Mouse (Mus musculus) cerebellum, adult 11-12 months (tissue): ENCODE results near the gene Uba5.

Source experiments
- DNase-seq: peaks from one replicate; pipeline ENCODE4 v3.0.0; 2022

Uba5 gene

DNA sequence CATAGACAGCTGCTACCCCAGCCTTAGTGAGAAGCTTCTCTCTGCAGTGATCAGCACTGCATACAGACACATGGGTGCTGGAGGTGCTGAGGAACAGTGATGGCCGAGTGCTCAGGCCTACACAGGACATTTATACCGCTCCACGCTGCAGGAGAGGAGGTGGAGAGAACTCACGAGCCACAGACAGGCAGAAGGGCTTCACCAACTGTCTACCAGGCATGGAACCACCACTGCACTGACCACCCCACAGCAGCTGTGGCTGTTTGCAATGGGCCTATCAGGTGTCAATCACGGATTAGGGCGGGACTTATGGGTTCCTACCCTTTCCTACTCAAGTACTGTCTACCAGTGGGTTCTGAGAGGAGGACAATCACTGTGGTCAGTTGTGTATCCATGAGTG is 11.9 kb downstream of the Uba5 start:
- no peak for DNase-seq

DNA sequence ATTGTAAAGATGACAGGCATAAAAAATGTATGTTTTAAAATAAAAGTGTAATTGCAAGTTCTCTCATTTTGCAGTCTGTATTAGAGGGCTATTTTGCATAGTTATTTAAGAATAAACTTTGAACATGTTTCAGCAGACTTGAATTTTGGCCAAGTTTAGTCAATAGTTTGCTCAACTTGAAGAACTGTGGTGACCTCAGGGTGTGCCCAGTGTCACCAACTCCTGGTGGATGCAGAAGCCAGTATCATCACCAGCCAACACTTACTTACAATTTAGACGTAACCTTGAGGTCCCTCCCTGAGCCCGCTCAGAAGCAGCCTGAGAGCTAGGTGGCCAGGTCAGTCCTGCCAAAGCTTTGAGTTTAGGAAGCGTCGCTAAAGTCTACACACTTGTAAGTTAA is 19.3 kb downstream of the Uba5 start:
- no peak for DNase-seq

DNA sequence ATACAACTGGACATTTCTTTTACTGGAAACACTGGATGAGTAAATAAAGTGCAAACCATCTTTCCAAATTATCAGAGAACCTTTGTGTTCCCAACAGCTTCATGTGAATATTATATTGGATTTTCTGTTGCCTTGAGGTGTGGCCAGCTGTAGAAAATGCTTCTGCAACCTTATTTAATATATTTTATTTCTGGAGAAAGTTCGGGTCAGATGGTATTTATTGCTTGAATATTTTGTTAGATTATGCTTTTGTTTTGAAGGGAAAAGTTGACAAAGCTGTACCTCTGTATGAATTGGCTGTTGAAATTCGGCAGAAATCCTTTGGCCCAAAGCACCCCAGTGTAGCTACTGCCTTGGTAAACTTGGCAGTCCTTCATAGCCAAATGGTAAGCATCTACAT is 22.6 kb downstream of the Uba5 start, which contains the start of gene Gm28305:
Gm28305 (plus strand) TSS at position 301 of the 400 bp plus-strand sequence.
- DNase-seq: no peak

DNA sequence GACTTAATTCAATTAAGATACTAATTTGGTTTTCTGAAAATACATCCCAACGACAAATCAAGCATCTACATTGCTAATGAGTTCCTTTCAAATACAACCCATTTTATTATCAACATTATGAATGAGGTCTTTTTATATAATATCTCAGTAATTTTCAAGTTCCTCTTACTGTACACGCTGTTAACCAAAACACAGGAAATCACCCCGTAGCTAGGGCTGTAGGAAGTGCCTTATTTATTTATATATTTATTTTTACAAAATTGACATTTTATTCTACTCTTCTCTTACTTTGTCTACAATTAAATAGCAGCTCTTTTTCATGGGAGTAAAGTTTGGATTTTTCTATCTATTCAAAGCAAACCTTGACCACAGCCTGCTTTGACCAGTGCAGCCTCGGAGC is 23.2 kb downstream of the Uba5 start:
- DNase-seq: no peak

DNA sequence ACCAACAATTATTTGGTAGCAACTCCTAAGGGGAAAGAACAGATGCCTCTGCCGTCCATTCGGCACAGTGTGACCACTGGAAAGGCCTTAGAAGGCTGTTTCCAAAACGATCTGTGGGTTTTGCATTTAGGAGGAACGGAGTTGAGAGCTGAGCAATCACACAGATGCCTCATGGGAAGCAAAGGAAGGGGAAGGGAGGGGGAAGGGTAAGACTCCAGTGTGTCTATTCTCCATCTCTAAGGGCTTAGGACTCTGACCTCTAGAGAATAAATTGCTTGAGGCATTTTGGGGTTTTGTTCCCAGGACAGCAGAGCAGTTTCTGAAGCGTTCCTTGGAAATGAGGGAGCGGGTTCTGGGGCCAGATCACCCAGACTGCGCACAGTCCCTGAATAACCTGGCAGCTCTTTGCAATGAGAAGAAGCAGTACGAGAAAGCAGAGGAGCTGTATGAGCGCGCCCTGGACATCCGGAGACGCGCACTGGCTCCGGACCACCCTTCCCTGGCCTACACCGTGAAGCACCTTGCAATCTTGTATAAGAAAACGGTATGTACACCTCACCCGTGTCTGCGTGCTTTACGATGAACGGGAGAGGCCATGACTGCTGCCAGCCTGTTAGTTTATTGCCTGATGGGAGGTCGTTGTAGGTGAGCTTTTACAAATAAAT is 23.8 kb downstream of the Uba5 start:
- DNase-seq: no peak

DNA sequence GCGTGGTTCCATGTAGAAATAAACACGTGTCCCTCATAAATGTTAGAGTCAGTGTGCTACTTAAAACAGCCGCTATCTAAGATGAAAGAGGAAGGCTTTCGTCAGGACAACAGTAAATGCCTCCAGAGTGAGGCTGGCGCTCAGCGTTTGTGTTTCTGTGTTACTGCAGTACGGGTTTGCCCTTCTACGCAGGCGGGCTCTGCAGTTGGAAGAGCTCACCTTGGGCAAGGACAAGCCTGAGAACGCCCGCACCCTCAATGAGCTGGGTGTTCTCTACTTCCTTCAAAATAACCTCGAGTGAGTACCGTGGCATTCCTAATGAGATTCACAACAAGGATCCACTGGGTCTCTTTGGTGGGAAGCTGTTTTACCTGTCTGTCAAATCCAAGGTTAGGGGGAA is 24.7 kb downstream of the Uba5 start:
- no peak for DNase-seq

DNA sequence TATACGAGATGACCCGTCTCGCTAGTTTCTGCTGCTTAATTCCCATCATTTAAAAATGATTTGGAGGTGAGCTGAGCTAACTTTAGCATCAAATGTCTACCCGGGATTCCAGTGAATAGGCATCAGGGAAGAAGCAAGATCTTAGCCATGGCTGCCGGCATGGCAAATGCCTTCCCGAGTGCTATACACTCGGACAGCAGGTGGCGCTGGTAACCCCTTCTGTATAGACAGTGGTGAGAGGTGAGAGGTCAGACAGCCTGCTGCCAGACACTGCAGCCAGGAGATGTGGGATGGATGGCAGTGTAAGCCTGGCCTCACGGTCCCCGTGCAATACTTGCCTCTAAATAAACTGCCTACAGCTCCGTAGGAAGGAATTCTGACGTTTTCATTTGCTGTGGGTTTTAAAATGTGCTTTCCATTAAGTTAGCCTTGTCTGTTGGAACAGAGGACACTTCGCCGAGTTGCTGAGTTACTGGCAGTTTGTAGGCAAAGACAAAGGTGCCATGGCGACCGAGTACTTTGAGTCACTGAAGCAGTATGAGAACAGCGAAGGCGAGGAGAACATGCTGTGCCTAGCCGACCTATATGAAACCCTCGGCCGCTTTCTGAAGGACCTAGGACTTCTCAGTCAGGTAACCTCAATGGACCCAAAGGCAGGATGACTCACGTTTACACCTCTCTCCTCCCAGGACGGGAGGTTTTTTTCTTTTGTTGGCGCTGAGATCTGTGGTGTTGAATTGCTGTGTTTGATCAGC is 27.5 kb downstream of the Uba5 start:
- peak; percentile 43 for DNase-seq

DNA sequence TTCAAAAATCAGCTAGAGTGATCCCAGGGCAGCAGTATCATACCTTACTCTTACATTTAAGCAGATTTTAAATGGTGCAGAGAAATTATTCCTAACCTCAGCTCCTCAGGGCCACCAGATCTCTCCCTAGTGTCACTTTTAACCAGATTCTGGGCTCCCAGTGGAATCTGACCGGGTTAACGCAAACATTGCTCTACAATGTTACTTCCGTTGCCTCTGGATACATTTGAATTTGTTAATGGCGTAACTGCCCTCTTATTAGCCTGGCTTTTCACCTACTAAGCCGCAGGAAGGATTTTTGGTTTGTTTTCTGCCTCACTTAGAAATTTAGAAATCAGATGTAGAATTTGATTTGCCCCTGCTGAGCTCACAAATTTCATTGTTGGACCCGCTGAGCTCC is 28.2 kb downstream of the Uba5 start:
- no peak for DNase-seq

DNA sequence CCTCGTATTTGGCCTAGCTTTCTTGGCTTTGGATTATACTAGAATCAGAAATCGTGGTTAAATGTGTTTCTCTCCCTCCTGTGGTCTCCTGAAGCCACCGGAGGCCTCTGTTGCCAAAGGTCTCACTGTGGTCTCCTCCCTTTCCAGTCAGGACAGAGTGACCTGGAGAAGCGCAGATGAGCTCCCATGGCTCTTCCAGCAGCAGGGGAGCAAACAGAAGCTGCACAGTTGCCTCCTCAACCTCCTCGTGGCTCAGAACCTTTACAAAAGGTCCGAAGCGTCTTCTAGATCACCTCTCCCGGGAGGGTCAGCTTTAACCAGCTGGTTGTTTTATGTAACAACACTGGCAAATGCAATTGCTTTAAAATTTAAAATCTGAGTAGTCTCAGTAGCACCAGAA is 28.7 kb downstream of the Uba5 start:
- no peak for DNase-seq

DNA sequence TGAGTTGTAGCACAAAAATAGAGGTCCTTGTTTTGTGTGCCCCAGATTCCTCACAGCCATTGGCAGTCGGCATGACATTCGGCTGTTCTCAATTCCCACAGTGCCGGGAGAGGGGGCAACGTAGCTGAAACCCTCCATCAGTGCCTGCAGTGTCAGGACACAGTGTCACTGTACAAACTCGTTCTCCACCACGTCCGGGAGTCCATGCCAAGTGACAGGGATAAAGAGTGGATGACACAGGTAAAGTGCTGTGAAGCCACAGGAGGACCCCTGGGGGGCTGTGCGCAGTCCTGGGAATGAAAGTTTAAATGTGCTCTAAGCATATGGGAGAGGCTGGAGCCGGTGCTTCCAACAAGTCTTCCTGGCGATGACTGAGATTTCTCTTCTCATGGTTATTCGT is 33.1 kb downstream of the Uba5 start:
- DNase-seq: no peak

DNA sequence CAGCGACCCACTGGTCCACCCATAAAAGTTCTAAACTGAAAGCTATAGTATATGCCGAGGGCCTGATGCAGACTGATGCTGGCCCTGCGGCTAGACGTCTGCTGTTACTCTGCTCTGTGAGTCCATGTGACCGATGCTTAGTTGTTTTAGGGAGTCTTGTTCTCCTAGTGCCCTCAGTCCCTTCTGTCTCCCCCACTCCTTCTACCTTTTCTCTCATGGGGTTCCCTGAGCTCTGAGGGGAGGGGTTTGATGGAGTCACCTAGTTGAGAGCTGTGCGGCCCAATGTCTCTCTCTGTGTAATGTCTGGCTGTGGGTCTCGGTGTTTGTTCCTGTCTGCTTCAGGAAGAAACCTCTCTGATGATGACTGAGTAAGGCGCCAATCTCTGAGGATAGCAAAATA is 35.7 kb downstream of the Uba5 start:
- DNase-seq: no peak

DNA sequence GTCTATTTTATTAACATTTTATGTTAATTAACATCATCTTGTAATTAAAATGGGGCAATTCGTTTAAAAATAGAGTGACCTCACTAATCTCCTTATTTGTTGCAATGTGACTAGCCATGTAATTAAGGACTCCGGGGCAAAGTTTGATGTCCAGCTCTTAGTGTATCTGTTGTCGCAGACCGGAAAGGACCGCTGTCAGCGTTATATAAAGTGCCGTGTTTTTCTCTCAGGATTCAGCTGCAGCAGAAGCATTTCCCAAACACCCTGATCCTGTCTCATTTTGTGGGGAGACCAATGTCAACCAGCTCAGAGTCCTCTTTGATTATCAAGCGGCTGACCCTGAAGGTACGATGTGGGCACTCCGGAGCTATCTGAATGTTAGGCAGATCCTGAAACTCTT is 41.9 kb downstream of the Uba5 start:
- DNase-seq: no peak

DNA sequence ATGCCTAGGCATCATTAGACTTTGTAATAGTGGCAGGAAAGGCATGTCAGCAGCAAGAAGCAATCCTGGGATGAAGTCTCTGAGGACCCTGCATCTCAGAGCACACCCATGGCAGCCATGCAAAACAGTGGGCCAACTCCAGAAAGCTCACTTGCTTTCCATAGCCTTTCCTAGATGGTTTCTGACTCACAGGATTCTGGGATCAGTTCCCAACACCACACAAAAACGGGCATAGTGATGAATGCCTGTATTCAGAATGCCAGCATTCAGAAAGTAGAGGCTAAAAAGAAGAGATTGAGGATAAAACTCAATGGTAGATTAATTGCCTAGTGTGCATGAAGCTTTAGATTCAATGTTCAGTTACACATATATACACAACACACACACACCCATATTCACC is 48.4 kb downstream of the Uba5 start:
- no peak for DNase-seq

DNA sequence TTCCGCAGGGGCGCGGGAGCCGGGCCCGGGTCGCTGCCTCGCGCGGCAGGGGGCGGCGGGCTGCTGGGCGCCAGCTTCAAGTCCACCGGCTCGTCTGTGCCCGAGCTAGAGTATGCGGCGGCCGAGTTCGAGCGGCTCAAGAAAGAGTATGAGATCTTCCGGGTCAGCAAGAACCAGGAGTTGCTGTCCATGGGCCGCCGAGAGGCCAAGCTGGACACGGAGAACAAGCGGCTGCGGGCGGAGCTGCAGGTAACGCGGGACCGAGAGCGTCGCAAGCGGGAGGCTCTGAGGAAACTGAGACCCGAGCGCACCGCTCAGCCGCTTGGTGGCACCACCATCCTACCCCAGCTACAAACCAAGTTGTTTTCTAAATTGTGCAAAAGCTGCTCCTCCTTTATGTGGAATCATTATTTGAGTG is 60.0 kb downstream of the Uba5 start:
- no peak for DNase-seq

DNA sequence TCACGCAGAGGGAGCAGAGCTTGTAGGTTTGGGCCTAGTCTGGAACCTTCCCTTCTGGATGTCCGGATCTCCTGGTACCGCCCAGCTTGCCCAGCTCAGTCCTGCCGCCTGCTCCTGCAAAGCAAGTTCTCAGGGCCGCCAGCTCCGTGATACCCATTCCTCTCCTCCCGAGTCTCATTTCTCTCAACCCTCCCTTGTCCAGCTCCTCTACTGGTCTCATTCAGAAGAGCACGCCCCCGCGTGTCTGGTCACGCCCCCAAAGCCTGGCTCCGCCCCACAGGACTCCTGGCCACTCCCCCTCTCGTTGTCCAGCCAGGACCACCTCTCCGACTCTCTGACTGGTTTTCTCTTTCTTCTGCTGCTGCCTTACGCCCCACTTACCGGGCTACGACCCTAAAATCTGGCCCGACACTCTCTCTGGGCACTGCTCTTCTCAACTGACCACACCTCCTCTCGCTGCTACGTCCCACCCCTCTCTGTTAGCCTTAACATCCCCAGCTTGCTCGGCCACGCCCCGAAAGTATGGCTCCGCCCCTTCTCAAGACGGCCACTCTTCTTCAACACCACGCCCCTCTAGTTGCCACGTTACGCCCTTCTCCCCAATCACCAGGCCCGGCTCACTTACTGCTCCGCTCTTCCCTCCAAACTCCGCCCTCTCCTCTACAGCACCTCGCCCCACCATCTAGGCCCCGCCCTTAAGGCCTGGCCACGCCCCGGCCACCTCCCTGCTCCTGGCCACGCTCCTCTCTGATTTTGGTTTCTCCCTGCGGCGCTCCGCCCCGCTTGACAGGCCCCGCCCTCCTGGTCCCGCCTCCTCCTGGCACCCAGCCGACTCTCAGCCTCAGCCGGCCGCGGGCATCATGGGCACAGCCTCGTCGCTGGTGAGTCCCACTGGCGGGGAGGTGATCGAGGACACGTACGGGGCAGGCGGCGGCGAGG is 60.7 kb downstream of the Uba5 start, which contains the start of gene Nphp3:
Nphp3 (plus strand) TSS at position 624 of the 939 bp plus-strand sequence.
- peak; percentile 100 for DNase-seq

DNA sequence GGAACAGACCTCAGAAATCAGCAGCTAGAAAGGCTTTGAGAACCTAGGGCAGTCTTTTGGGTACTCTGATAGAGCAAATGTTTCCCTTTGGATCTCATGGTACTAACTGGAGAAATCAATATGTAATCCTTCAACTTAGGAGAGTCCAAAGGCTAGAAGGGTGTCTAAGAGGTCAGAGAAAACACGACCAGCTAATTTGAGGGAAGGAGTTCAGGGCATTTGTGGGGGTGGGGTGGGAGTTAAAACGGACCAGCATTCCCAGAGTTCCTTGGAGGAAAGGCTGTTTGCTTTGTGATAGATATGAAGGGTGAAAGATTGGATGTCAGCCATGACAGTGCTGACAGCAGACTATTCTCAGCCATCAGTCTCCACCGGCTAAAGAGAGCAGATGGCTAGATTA is 62.3 kb downstream of the Uba5 start:
- no peak for DNase-seq
